ENCODE assay signal across 8 mouse cellular contexts in the genomic region with DNA sequence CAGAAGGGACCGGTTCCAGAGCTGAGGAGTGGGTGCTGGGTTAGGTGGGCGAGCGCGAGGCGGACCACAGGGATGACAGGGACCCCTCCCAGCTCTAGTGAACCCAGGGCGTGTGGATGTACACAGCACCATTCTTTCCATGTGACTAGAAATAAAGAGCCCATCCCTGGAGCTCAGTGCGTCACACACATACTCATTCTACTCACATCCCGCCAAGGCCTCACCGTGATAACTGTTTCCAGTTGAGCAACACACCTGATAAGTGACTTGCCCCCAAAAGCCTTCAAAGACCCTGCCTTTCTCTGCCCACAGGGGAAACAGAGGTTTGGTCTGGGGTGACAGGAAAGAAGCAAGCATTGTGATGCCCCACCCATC. TPM values are rescaled to one million over a fixed set of nuclear protein-coding genes. Genes with fewer than 3 reads are reported as not detected.
DNase-seq lines count a peak whose midpoint lies in the region; ATAC-seq and TF ChIP-seq lines count a peak whose summit lies in the region.

No protein-coding gene starts in this region.

- H3K4me1 ChIP-seq in testis, adult 2 months (ENCODE audit: control insufficient read depth, insufficient read depth, low read length): peaks cover 15% of the 10 kb centered on the region
- peaks cover 35% of the 10 kb centered on the region for H3K4me1 ChIP-seq in liver, embryonic 13.5 days (replicated peaks)
- H3K4me1 ChIP-seq in stomach, postnatal 0 days (replicated peaks; ENCODE audit: control insufficient read depth, insufficient read depth): 0 out of 2 replicates have a peak, but pooled peaks cover 3% of the 10 kb centered on the region

- H3K36me3 ChIP-seq in testis, adult 2 months (ENCODE audit: control insufficient read depth, insufficient read depth, low read length): no peaks in the 10 kb centered on the region
- H3K36me3 ChIP-seq in liver, embryonic 13.5 days: no peaks in the 10 kb centered on the region
- H3K36me3 ChIP-seq in stomach, postnatal 0 days (ENCODE audit: control insufficient read depth, insufficient read depth, low read length): no peaks in the 10 kb centered on the region

- TF ChIP-seq EP300 in stomach, postnatal 0 days (optimal IDR thresholded peaks at IDR 0.05): no peak

- no peaks in the 10 kb centered on the region for H3K27me3 ChIP-seq in testis, adult 2 months (ENCODE audit: control insufficient read depth, insufficient read depth, low read length)
- H3K27me3 ChIP-seq in liver, embryonic 13.5 days: peaks cover 19% of the 10 kb centered on the region
- H3K27me3 ChIP-seq in stomach, postnatal 0 days (ENCODE audit: control insufficient read depth, insufficient read depth, low read length): no peaks in the 10 kb centered on the region

- H3K27ac ChIP-seq in testis, adult 2 months (ENCODE audit: control insufficient read depth, insufficient read depth, low read depth, low read length): no peak overlapping the region
- H3K27ac ChIP-seq in liver, embryonic 13.5 days: 0 out of 2 replicates have a peak overlapping the region, but pooled peaks have one; percentile 18
- no peak overlapping the region for H3K27ac ChIP-seq in stomach, postnatal 0 days (replicated peaks)

- H3K4me2 ChIP-seq in liver, embryonic 13.5 days: peak overlapping the region; percentile 94
- peak overlapping the region; percentile 69 for H3K4me2 ChIP-seq in stomach, postnatal 0 days (replicated peaks; ENCODE audit: low read depth)

- WGBS in liver, embryonic 13.5 days (ENCODE audit: insufficient replicate concordance): 6% methylated on average over 9 of the region's 9 CpGs
- WGBS in stomach, postnatal 0 days: 1% methylated on average over 9 of the region's 9 CpGs

- no peak for TF ChIP-seq CTCF in testis, adult 2 months (IDR thresholded peaks at IDR 0.05; ENCODE audit: control insufficient read depth, insufficient read depth, insufficient replicate concordance, low read depth, low read length)
- no peak for TF ChIP-seq CTCF in stomach, postnatal 0 days (IDR thresholded peaks at IDR 0.05; ENCODE audit: low read depth)

- TF ChIP-seq POLR2A in testis, adult 2 months (IDR thresholded peaks at IDR 0.05; ENCODE audit: control insufficient read depth, low read depth, low read length): no peak

- ATAC-seq in liver, embryonic 13.5 days (ENCODE audit: low read depth): no peak
- ATAC-seq in stomach, postnatal 0 days (ENCODE audit: low FRiP score, low TSS enrichment): peak; percentile 49

- H3K9ac ChIP-seq in liver, embryonic 13.5 days: peak overlapping the region; percentile 77
- H3K9ac ChIP-seq in stomach, postnatal 0 days (ENCODE audit: low read length): peak overlapping the region; percentile 76

- DNase-seq in embryo, embryonic 10 days (ENCODE audit: low spot score): peak; percentile 18
- no peak for DNase-seq in embryo, embryonic 10.5 days (ENCODE audit: low spot score)
- DNase-seq in testis, postnatal 10 days (ENCODE audit: low spot score): no peak
- DNase-seq in liver, embryonic 13.5 days: no peak
- no peak for DNase-seq in stomach, postnatal 0 days (ENCODE audit: low spot score)
- DNase-seq in right cerebral cortex, postnatal 4 days: no peak
- DNase-seq in left cerebral cortex, postnatal 4 days: no peak

- no peaks in the 10 kb centered on the region for H3K9me3 ChIP-seq in liver, embryonic 13.5 days (replicated peaks)
- no peaks in the 10 kb centered on the region for H3K9me3 ChIP-seq in stomach, postnatal 0 days (ENCODE audit: control insufficient read depth, low read length)

- H3K4me3 ChIP-seq in testis, adult 2 months (ENCODE audit: control insufficient read depth, low read depth, low read length): peak overlapping the region; percentile 93
- peak overlapping the region; percentile 79 for H3K4me3 ChIP-seq in liver, embryonic 13.5 days (replicated peaks)
- peak overlapping the region; percentile 83 for H3K4me3 ChIP-seq in stomach, postnatal 0 days (ENCODE audit: low read depth, low read length)

- intact Hi-C loops in left cerebral cortex, postnatal 4 days (cut with DNase I): no loop called here

RNA-seq across cellular contexts. Expression of gene Kctd21, which starts 0.5 kb away (rescaled TPM):
- polyA plus RNA-seq in testis, adult 2 months (2012; rRNA removed): 1.2 and 1.3 TPM in 2 replicates
- 0.92 and 1.0 TPM in 2 replicates for polyA plus RNA-seq in liver, embryonic 13.5 days (2015; fragmentation: Nextera tagmentation; extraction: Ambion mirVana)
- 2.0 TPM in 2 replicates for polyA plus RNA-seq in stomach, postnatal 0 days (2015; fragmentation: Nextera tagmentation; extraction: Ambion mirVana)
- total RNA-seq in left cerebral cortex, postnatal 4 days (2021): 1 to 10 TPM; 5.0 to 5.8 TPM

RNA-seq across cellular contexts. Expression of gene Usp35, which starts 0.8 kb away (rescaled TPM):
- 2.9 and 3.6 TPM in 2 replicates for polyA plus RNA-seq in testis, adult 2 months (2012; rRNA removed)
- 0.07 and 0.14 TPM in 2 replicates for polyA plus RNA-seq in liver, embryonic 13.5 days (2015; fragmentation: Nextera tagmentation; extraction: Ambion mirVana)
- polyA plus RNA-seq in stomach, postnatal 0 days (2015; fragmentation: Nextera tagmentation; extraction: Ambion mirVana): 0.53 and 0.62 TPM in 2 replicates
- total RNA-seq in left cerebral cortex, postnatal 4 days (2021): 10 to 100 TPM; 12.9 to 13.8 TPM

RNA-seq across cellular contexts. Expression of gene Alg8, which starts 38.8 kb away (rescaled TPM):
- polyA plus RNA-seq in testis, adult 2 months (2012; rRNA removed): 39.4 and 50.3 TPM in 2 replicates
- 41.3 and 45.9 TPM in 2 replicates for polyA plus RNA-seq in liver, embryonic 13.5 days (2015; fragmentation: Nextera tagmentation; extraction: Ambion mirVana)
- 14.6 and 15.3 TPM in 2 replicates for polyA plus RNA-seq in stomach, postnatal 0 days (2015; fragmentation: Nextera tagmentation; extraction: Ambion mirVana)
- 10 to 100 TPM in 1 of 2 experiments, 1 to 10 TPM in 1; 9.4 to 12.4 TPM for total RNA-seq in left cerebral cortex, postnatal 4 days (2021)
